Mouse (Mus musculus) forebrain, embryonic 16.5 days (tissue): ENCODE data around the gene Gm20388. TPM values are rescaled to one million over a fixed set of nuclear protein-coding genes. Genes with fewer than 3 reads are reported as not detected.
"Not testable (repeated sequence)": the region's sequence is repeated elsewhere in the genome, so short reads cannot be mapped to it uniquely, and the experiment has no call there.

Source experiments
- ATAC-seq: fragments of 200-750 bp; cut with Nextera tagmentation; 2 replicates; pipeline ENCODE4 v1.8.0; 2017; ENCODE audit warnings: mild to moderate bottlenecking, moderate library complexity
- H3K27ac ChIP-seq: fragments of 300-500 bp; sonication (generic); 2 replicates; pipeline ENCODE4 v1.5.1; 2014; ENCODE audit warnings: low read length, control low read depth
- H3K27me3 ChIP-seq: fragments of 300-500 bp; sonication (generic); replicated peaks from 2 replicates; pipeline ENCODE4 v1.6.1; 2014; ENCODE audit warnings: low read length; ENCODE audit not compliant: control insufficient read depth, insufficient read depth
- H3K36me3 ChIP-seq: fragments of 300-500 bp; sonication (generic); 2 replicates; pipeline ENCODE4 v1.6.1; 2014; ENCODE audit not compliant: control insufficient read depth, insufficient read depth
- H3K4me1 ChIP-seq: fragments of 300-500 bp; sonication (generic); replicated peaks from 2 replicates; pipeline ENCODE4 v1.6.1; 2014; ENCODE audit warnings: low read length; ENCODE audit not compliant: control insufficient read depth, insufficient read depth
- H3K4me2 ChIP-seq: fragments of 300-500 bp; sonication (generic); 2 replicates; pipeline ENCODE4 v1.6.1; 2014; ENCODE audit warnings: mild to moderate bottlenecking, low read length, control low read depth
- H3K4me3 ChIP-seq: fragments of 300-500 bp; sonication (generic); replicated peaks from 2 replicates; pipeline ENCODE4 v1.5.1; 2014; ENCODE audit warnings: mild to moderate bottlenecking, low read length, control low read depth
- H3K9ac ChIP-seq: fragments of 300-500 bp; sonication (generic); replicated peaks from 2 replicates; pipeline ENCODE4 v1.6.1; 2014; ENCODE audit warnings: low read depth, low read length, control low read depth
- H3K9me3 ChIP-seq: fragments of 300-500 bp; sonication (generic); 2 replicates; pipeline ENCODE4 v1.6.1; 2016; ENCODE audit warnings: low read length; ENCODE audit not compliant: control insufficient read depth
- WGBS: fragments of 180-500 bp; shearing (Covaris S2); extraction: QIAGEN DNeasy Blood & Tissue Kit; methylation state at CpG from one replicate; pipeline ENCODE4 v1.1.7; 2014; 5-methylcytosine and 5-hydroxymethylcytosine counted together
- polyA plus RNA-seq: library from polyadenylated mRNA; unstranded; fragments of >200 nt; fragmentation: Nextera tagmentation; extraction: Ambion mirVana; gene quantifications from 2 replicates; pipeline ENCODE4 v1.2.1, GENCODE M21; 2015

Gene Gm20388
- polyA plus RNA-seq, 1 experiment from 2014 or later = 4.7 TPM

DNA sequence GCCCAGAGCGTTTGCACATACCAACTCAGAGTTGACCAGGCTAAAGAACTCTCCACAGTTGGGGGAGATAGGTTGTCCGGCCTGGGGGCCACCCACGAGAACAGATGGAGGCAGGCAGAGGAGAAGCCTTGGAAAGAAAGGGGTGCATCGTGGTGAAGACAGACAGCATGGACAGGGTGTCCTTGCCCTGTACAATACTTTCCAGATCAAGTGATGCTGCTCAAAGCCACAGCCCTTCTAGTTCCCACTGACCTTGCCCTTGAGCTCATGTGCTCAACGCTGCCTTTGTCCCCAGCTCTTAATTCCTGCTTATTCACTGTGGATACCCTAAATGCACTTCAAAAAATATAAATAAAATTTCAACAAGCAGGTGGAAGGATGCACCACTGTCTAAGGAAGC, 3363.8 kb downstream of the Gm20388 start:
- Histone ChIP-seq H3K9me3 (no peaks in the 10 kb centered on the region), H3K27ac (no peak overlapping the region), H3K4me2 (no peak overlapping the region), H3K36me3 (peaks cover 4% of the 10 kb centered on the region; the same call in 1 of the 2 replicates), H3K4me1 (no peaks in the 10 kb centered on the region), H3K27me3 (no peaks in the 10 kb centered on the region), H3K9ac (no peak overlapping the region), H3K4me3 (no peak overlapping the region)
- WGBS = 96% methylated on average over 5 of the region's 5 CpGs
- no peak for ATAC-seq

DNA sequence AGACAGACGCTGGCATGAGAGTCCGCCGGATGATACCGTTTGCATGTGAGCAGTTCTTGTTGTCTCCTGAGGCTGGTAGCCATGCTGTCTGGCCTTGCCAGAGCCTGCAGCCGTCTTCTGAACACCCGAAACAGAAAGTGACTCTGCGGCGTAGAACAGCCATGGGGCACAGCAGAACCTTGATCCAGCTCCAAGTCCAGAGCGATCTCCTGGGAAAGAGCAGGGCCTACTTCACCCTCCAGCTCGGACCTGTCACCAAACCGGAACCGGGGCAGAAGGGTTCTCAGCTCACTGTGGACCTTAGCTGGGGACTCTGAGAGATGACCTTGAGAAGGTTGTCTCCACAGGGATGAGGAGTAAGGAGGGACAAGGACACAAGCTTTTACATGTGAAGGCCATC, 3364.5 kb downstream of the Gm20388 start:
- H3K9ac ChIP-seq = no peak overlapping the region
- H3K4me1 ChIP-seq = no peaks in the 10 kb centered on the region
- ATAC-seq = no peak
- no peaks in the 10 kb centered on the region for H3K36me3 ChIP-seq
- no peak overlapping the region for H3K4me3 ChIP-seq
- H3K27me3 ChIP-seq = no peaks in the 10 kb centered on the region
- no peak overlapping the region for H3K4me2 ChIP-seq
- no peaks in the 10 kb centered on the region for H3K9me3 ChIP-seq
- 94% methylated on average over 12 of the region's 12 CpGs for WGBS
- no peak overlapping the region for H3K27ac ChIP-seq

DNA sequence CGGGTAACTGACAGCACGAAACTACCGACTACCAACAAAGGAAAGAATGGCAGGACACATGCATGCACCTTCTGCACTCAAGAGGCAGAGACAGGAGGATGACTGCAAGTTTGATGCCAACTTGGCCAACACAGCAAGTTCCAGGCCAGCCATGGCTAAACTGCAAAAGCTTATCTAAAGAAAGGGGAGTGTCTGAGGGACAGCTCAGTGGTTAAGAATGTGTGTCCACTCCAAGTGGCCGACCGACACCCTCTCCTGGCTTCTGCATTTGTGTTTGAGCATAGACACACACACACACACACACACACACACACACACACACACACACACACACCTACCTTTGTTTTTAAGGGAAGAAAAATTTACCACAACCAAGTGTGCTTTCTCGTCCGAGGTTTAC, 3367.8 kb downstream of the Gm20388 start:
- H3K9ac ChIP-seq = no peak overlapping the region
- H3K4me3 ChIP-seq = no peak overlapping the region
- H3K27me3 ChIP-seq = no peaks in the 10 kb centered on the region
- H3K36me3 ChIP-seq = no peaks in the 10 kb centered on the region
- no peak overlapping the region for H3K27ac ChIP-seq
- WGBS = 78% methylated on average over 7 of the region's 7 CpGs
- H3K4me1 ChIP-seq = no peaks in the 10 kb centered on the region
- H3K9me3 ChIP-seq = no peaks in the 10 kb centered on the region
- ATAC-seq = no peak
- H3K4me2 ChIP-seq = no peak overlapping the region

DNA sequence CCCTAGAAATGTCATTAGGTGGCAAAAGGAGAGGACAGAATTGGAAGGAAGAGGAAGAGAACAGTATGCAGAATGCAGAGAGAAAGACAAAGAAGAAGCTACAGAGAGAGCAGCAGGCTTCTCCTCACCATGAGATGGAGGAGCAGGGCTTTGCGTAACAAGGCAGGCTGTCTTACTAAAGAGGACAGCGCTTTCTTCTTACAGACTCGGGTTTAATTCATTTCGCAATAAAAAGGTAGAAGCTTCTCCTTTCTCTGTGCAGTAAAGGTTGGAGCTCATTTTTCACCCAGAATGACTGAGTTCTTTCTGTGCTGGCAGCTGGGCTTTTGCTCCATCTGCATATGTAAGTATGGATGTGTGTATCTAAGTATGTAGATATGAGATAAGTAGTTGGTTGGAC, 3369.2 kb downstream of the Gm20388 start:
- H3K9me3 ChIP-seq = no peaks in the 10 kb centered on the region
- WGBS = 92% methylated on average over 4 of the region's 4 CpGs
- no peak for ATAC-seq

DNA sequence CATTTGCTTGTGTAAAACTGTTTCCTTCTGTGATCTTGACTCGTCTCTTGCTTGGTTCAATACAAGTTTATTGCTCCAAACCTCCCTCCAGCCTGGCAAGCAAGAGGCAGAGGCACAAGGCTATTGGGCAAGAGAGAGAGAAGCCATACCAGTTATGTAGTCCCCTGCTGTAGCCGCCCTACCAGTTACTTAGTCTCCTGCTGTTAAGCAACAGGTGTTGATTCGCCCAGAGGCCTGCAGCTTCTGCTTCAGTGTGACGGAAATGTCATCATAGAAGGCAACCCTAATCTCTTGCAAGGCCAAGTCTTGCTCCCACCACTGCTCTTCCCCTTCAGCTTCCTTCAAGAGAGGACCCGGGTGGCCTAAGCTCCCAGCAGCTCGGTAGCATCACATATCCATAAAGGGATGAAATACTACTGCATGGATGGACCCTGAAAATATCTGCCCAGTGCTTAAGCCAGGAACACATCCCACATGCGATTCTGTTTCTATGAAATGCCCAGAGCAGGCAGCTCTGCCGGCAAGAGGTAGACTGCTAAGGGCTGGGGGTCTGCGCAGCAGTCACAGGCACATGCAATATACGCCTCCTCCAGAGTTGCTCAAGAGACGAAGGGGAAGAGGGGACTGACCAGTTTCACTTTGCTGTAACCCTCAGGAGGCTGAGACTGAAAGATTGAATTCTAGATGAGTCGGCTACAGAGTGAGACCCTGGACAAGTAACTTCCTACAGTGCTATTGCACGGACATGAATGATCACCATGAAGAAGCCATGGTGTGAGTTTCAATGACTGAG, 3369.9 kb downstream of the Gm20388 start:
- no peak overlapping the region for H3K4me3 ChIP-seq
- H3K36me3 ChIP-seq = no peaks in the 10 kb centered on the region
- 88% methylated on average over 13 of the region's 13 CpGs for WGBS
- no peak overlapping the region for H3K4me2 ChIP-seq
- H3K27me3 ChIP-seq = no peaks in the 10 kb centered on the region
- H3K27ac ChIP-seq = no peak overlapping the region
- ATAC-seq = no peak
- no peaks in the 10 kb centered on the region for H3K4me1 ChIP-seq
- no peak overlapping the region for H3K9ac ChIP-seq
- H3K9me3 ChIP-seq = no peaks in the 10 kb centered on the region

More for the DNA sequence above, 3369.2 kb downstream of the Gm20388 start:
- no peak overlapping the region for H3K4me2 ChIP-seq
- no peak overlapping the region for H3K4me3 ChIP-seq
- no peaks in the 10 kb centered on the region for H3K4me1 ChIP-seq
- no peak overlapping the region for H3K27ac ChIP-seq
- no peaks in the 10 kb centered on the region for H3K36me3 ChIP-seq
- H3K27me3 ChIP-seq = no peaks in the 10 kb centered on the region
- H3K9ac ChIP-seq = no peak overlapping the region

DNA sequence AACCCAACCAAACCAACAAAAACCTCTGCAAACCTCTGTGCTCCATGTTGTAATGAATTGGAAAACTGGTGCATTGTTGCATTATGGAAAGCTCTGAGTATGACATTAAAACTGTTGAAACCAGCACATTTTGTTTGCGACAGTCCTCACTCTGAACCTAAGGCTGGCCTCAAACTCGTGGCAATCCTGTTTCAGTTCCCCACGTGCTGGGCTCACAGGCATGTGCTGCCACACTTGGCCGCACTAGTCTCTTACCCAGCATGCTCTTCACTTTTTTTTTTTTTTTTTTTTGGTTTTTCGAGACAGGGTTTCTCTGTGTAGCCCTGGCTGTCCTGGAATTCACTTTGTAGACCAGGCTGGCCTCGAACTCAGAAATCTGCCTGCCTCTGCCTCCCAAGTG, 3372.4 kb downstream of the Gm20388 start:
- H3K36me3 ChIP-seq, H3K27me3 ChIP-seq, H3K4me2 ChIP-seq, H3K4me1 ChIP-seq, ATAC-seq, H3K4me3 ChIP-seq, H3K9ac ChIP-seq, H3K27ac ChIP-seq, H3K9me3 ChIP-seq: not testable (repeated sequence)
- 93% methylated on average over 4 of the region's 6 CpGs for WGBS

DNA sequence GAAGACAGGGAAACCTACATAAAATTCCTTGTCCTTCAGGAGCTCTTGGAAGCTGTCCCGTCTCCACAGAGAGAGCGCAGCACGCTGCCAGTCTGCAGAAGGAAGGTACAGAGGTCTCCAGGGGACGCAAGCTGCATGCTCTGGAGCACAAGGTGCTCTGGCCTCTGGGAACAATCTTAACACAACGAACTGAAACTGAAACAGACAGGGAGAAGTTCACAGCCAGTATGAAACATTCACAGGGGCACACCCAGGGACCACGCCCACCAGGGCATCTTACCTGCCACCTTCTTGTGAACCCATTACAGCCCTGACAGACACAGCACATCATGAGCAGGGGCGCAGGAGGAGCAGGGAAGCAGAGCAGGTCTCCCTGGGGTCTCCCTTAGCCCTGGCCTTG, 3373.3 kb downstream of the Gm20388 start:
- Histone ChIP-seq H3K4me1 (no peaks in the 10 kb centered on the region), H3K4me3 (no peak overlapping the region), H3K36me3 (no peaks in the 10 kb centered on the region), H3K4me2 (no peak overlapping the region), H3K9ac (no peak overlapping the region), H3K27me3 (no peaks in the 10 kb centered on the region), H3K27ac (no peak overlapping the region), H3K9me3 (no peaks in the 10 kb centered on the region)
- WGBS = 89% methylated on average over 7 of the region's 7 CpGs
- ATAC-seq = no peak

DNA sequence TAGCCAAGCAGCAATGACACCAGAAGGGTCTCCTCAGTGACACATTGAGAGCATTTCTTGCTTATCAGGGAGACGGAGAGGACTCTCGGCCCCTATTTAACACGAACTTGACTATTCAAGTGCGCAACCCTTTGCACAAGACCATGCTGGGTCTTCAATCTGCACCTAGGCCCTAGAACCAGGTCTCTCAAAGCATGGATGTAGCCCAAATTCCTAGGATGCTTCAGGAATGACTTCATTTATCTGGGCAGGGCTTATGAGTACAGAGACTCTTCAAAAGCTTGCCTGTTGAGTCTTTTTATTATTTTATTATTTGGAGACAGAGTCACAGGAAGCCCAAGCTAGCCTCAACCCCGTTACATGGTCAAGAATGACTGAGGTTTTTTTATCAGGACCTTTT, 3373.9 kb downstream of the Gm20388 start:
- Histone ChIP-seq H3K27me3 (no peaks in the 10 kb centered on the region), H3K4me1 (no peaks in the 10 kb centered on the region), H3K36me3 (no peaks in the 10 kb centered on the region), H3K9me3 (no peaks in the 10 kb centered on the region), H3K4me2 (no peak overlapping the region), H3K9ac (no peak overlapping the region), H3K27ac (no peak overlapping the region), H3K4me3 (no peak overlapping the region)
- ATAC-seq = no peak
- WGBS = 90% methylated on average over 5 of the region's 5 CpGs

DNA sequence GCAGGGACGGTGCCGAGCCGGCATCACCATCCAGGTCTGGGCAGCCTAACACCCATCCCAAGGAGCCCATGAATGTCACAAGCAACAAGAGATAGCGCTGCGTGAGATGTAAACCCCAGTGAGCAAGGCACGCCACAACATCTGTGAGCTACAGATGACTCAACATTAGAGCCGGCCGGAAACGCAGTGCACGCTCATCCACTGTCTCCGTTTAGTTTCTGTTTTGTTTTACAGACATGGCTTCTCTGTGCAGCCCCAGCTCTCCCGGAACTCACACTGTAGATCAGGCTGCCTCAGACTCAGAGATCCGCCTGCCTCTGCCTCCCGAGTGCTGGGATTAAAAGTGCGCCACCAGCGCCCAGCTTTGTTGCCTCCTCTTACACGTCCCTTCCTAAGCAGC, 3376.7 kb downstream of the Gm20388 start:
- ATAC-seq = no peak
- no peak overlapping the region for H3K4me2 ChIP-seq
- no peaks in the 10 kb centered on the region for H3K4me1 ChIP-seq
- H3K36me3 ChIP-seq = no peaks in the 10 kb centered on the region
- no peaks in the 10 kb centered on the region for H3K27me3 ChIP-seq
- WGBS = 97% methylated on average over 17 of the region's 17 CpGs
- H3K9ac ChIP-seq = no peak overlapping the region
- H3K4me3 ChIP-seq = no peak overlapping the region
- no peaks in the 10 kb centered on the region for H3K9me3 ChIP-seq
- H3K27ac ChIP-seq = no peak overlapping the region

DNA sequence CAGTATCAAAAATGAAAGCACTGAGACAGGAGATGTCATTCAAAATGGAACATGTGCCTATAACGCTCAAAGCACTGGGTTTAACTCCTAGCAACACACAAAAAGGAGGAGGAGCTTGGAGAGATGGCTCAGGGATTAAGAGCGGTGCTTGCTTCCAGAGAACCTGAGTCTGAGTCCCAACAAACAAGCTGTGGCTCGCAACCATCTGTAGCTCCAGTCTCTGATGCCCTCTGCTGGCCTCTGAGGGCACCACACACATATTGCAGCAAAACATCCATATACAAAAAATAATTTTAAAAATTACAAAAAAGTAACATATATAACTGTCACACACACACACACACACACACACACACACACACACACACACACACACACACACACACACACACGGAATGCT, 3379.5 kb downstream of the Gm20388 start:
- Histone ChIP-seq H3K9me3 (no peaks in the 10 kb centered on the region), H3K36me3 (no peaks in the 10 kb centered on the region), H3K27ac (no peak overlapping the region), H3K4me1 (no peaks in the 10 kb centered on the region), H3K9ac (no peak overlapping the region), H3K27me3 (no peaks in the 10 kb centered on the region), H3K4me3 (no peak overlapping the region), H3K4me2 (no peak overlapping the region)
- 76% methylated on average over 4 of the region's 4 CpGs for WGBS
- no peak for ATAC-seq
